Mouse (Mus musculus) stomach, embryonic 15.5 days (tissue): ENCODE results near the gene Rpl3l. TPM values are rescaled to one million over a fixed set of nuclear protein-coding genes. Genes with fewer than 3 reads are reported as not detected.

Experiments
- ATAC-seq: fragments of 200-750 bp; cut with Nextera tagmentation; 2 replicates; pipeline ENCODE4 v1.8.0; 2017; ENCODE audit warnings: low read depth, moderate number of reproducible peaks, moderate TSS enrichment; ENCODE audit not compliant: insufficient read depth, low FRiP score
- H3K27ac ChIP-seq: fragments of 300-500 bp; sonication (generic); 2 replicates; pipeline ENCODE4 v1.5.1; 2015; ENCODE audit warnings: mild to moderate bottlenecking, inconsistent platforms
- H3K27me3 ChIP-seq: fragments of 300-500 bp; sonication (generic); replicated peaks from 2 replicates; pipeline ENCODE4 v1.6.1; 2015; ENCODE audit warnings: inconsistent platforms
- H3K36me3 ChIP-seq: fragments of 300-500 bp; sonication (generic); 2 replicates; pipeline ENCODE4 v1.6.1; 2015; ENCODE audit warnings: inconsistent platforms
- H3K4me1 ChIP-seq: fragments of 300-500 bp; sonication (generic); 2 replicates; pipeline ENCODE4 v1.6.1; 2015; ENCODE audit warnings: inconsistent platforms
- H3K4me2 ChIP-seq: fragments of 300-500 bp; sonication (generic); 2 replicates; pipeline ENCODE4 v1.6.1; 2015; ENCODE audit warnings: mild to moderate bottlenecking, inconsistent platforms
- H3K4me3 ChIP-seq: fragments of 300-500 bp; sonication (generic); replicated peaks from 2 replicates; pipeline ENCODE4 v1.5.1; 2015; ENCODE audit warnings: inconsistent platforms
- H3K9ac ChIP-seq: fragments of 300-500 bp; sonication (generic); 2 replicates; pipeline ENCODE4 v1.6.1; 2015; ENCODE audit warnings: inconsistent platforms
- H3K9me3 ChIP-seq: fragments of 300-500 bp; sonication (generic); 2 replicates; pipeline ENCODE4 v1.6.1; 2016; ENCODE audit warnings: inconsistent platforms
- WGBS: fragments of 180-500 bp; shearing (Covaris S2); methylation state at CpG from one replicate; pipeline ENCODE4 v1.1.7; 2015; 5-methylcytosine and 5-hydroxymethylcytosine counted together
- polyA plus RNA-seq: library from polyadenylated mRNA; unstranded; fragments of >200 nt; fragmentation: Nextera tagmentation; extraction: Ambion mirVana; gene quantifications from 2 replicates; pipeline ENCODE4 v1.2.1, GENCODE M21; 2015

Gene Rpl3l
- polyA plus RNA-seq, 1 experiment from 2014 or later, result not detected

- H3K9me3 ChIP-seq, result no peaks in the 10 kb centered on the region
- no peak overlapping the region for H3K4me2 ChIP-seq
- peaks cover 54% of the 10 kb centered on the region for H3K27me3 ChIP-seq
- no peak overlapping the region for H3K27ac ChIP-seq
- H3K4me1 ChIP-seq, result peaks cover 10% of the 10 kb centered on the region; the same call in 1 of the 2 replicates
- no peak overlapping the region for H3K4me3 ChIP-seq
- 17% methylated on average over 4 of the region's 4 CpGs for WGBS
- H3K36me3 ChIP-seq, result no peaks in the 10 kb centered on the region
- no peak for ATAC-seq
- no peak overlapping the region for H3K9ac ChIP-seq
These were observed 23.9 kb downstream of the Rpl3l start for GRCm38 (mm10) chr17:24751528-24751927.

DNA sequence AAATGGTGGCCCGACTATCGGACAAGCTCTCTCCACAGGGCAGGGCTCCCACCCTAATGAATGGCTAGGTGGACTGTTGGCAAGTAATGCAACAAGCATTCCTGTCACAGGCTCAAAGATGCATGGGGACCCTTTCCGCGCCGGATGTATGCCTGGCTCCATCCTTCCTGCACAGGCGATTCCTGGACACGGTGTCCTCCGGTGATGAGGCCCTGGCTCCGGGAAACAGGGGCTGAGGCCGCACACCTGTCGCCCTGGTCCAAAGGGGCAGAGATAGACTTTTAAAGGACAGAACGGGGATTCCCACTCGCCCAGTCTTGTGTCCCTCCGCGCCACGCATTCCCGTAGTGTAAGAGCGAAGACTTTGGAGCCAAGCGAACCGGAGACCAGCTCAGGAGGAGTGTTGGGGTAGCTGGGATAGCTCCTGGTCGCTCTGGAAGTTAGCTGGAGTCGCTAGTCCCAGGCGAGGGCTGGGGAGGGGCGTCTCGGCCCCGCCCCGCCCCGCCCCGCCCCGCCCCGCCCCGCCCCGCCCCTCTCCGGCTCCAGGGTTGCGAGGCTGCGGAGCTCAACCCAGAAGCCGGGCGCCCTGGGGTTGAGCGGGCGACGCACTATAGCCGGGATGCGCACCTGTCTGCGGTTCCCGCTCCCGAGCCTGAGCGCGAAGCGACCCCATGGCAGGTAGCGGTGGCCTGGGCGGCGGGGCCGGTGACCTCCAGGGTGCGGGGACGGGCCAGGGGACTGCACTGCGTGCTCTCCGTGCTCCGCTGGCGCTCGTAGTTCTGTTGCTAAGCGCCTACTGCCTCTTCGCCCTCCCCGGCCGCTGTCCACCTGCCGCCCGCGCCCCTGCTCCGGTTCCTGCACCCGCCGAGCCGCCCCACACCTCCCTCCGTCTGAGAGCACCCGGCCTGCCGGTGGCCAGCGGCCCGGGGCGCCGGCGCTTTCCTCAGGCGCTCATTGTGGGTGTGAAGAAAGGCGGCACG is 25.1 kb downstream of the Rpl3l start, which contains the start of gene Hs3st6:
Hs3st6 (plus strand) TSS at position 574 of the 980 bp plus-strand sequence.
- Histone ChIP-seq H3K9ac (no peak within 1 kb of the TSS), H3K27me3 (peaks cover 54% of the 10 kb centered on the region)
- WGBS, result under 1% methylated on average over 65 of the region's 82 CpGs

DNA sequence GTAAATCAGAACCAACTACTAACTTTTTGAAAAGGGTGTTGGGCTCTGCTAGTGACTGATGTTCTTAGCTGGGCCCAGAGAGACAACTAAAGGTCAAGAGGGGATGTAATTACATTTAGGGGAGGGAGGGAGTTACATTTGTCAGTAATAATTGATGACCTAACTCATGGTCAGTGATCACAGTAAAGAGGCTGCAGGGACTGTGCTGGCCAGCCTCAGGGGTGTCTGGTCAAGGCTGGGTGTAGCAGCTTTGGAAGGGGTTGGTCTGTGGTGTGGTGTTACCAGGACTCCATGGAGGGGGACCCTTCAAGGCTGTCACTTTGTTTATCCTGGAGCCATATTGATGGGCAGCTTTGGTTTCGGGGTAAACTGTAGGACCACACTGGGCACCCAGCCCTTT is 29.8 kb downstream of the Rpl3l start:
- no peak for ATAC-seq
- 85% methylated on average over 1 of the region's 1 CpGs for WGBS
- Histone ChIP-seq H3K4me2 (no peak overlapping the region), H3K9me3 (no peaks in the 10 kb centered on the region), H3K27me3 (peaks cover 34% of the 10 kb centered on the region), H3K4me3 (no peak overlapping the region), H3K27ac (no peak overlapping the region), H3K36me3 (no peaks in the 10 kb centered on the region), H3K9ac (no peak overlapping the region), H3K4me1 (peaks cover 2% of the 10 kb centered on the region; the same call in 1 of the 2 replicates)

More for the DNA sequence above, 25.1 kb downstream of the Rpl3l start, which contains the start of gene Hs3st6:
- peak within 1 kb of the TSS; percentile 51 for H3K4me3 ChIP-seq
- no peak within 1 kb of the TSS for H3K27ac ChIP-seq
- H3K9me3 ChIP-seq, result no peaks in the 10 kb centered on the region
- H3K4me1 ChIP-seq, result peaks cover 5% of the 10 kb centered on the region; the same call in 1 of the 2 replicates
- no peaks in the 10 kb centered on the region for H3K36me3 ChIP-seq
- peak within 1 kb of the TSS; percentile 97 for H3K4me2 ChIP-seq
- ATAC-seq, result peak; percentile 85

GRCm38 (mm10) chr17:24761121-24761520 is 33.5 kb downstream of the Rpl3l start:
- no peaks in the 10 kb centered on the region for H3K9me3 ChIP-seq
- no peaks in the 10 kb centered on the region for H3K36me3 ChIP-seq
- H3K4me1 ChIP-seq, result 0 out of 2 replicates have a peak, but pooled peaks cover 3% of the 10 kb centered on the region
- H3K27me3 ChIP-seq, result no peaks in the 10 kb centered on the region
- H3K27ac ChIP-seq, result no peak overlapping the region
- ATAC-seq, result no peak
- WGBS, result 51% methylated on average over 5 of the region's 5 CpGs
- no peak overlapping the region for H3K4me3 ChIP-seq
- no peak overlapping the region for H3K4me2 ChIP-seq
- H3K9ac ChIP-seq, result no peak overlapping the region

DNA sequence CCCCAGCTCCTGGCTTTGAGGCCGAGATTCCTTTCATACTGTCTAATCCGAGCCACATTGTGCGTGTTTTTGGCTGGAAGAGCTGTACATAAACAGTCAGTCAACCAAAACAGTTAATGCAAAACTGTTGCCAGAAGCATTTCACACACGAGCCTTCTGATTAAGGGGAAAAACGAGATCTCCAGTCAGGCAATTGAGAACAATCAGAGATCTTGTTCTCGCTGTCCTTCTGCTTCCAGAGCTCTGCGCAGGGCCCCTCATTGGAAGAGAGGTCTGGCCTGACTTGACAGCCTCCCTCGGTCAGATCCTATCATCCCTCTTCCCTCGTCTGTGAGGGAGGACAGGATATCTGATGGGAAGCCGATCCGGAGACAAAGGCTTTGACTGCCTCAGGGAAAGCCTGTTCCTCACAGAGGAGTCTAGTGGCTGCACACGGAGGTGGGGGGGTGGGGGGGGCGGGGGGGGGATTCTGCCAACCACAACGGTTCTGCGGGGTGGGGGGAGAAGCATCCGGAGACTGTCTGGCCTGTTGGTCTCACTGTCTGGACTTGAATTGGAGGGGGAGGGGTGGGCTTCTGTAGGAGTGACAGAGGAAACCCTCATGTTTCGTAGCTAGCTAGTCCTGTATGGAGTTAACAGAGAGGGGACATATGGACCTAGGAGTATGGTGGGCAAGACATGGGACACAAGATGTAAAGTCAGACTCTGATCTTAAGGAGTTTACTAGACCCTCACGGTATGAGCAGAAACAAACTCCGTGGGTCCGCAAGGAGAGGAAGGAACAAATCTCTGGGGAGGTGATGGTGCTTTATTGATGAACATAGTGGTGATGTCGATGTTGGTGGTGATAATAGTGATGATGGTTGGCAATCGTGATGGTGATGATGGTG is 37.6 kb downstream of the Rpl3l start:
- Histone ChIP-seq H3K27me3 (no peaks in the 10 kb centered on the region), H3K9ac (no peak overlapping the region), H3K9me3 (no peaks in the 10 kb centered on the region), H3K27ac (no peak overlapping the region), H3K4me2 (no peak overlapping the region), H3K4me1 (0 out of 2 replicates have a peak, but pooled peaks cover 10% of the 10 kb centered on the region), H3K36me3 (no peaks in the 10 kb centered on the region), H3K4me3 (no peak overlapping the region)
- WGBS, result 45% methylated on average over 21 of the region's 22 CpGs
- ATAC-seq, result no peak

- H3K4me3 ChIP-seq, result no peak overlapping the region
- H3K4me1 ChIP-seq, result 0 out of 2 replicates have a peak, but pooled peaks cover 10% of the 10 kb centered on the region
- H3K9ac ChIP-seq, result no peak overlapping the region
- no peak overlapping the region for H3K27ac ChIP-seq
- no peaks in the 10 kb centered on the region for H3K36me3 ChIP-seq
- ATAC-seq, result no peak
- H3K9me3 ChIP-seq, result no peaks in the 10 kb centered on the region
- no peak overlapping the region for H3K4me2 ChIP-seq
- no peaks in the 10 kb centered on the region for H3K27me3 ChIP-seq
- 24% methylated on average over 12 of the region's 12 CpGs for WGBS
These were observed 38.8 kb downstream of the Rpl3l start for GRCm38 (mm10) chr17:24766266-24766875.

DNA sequence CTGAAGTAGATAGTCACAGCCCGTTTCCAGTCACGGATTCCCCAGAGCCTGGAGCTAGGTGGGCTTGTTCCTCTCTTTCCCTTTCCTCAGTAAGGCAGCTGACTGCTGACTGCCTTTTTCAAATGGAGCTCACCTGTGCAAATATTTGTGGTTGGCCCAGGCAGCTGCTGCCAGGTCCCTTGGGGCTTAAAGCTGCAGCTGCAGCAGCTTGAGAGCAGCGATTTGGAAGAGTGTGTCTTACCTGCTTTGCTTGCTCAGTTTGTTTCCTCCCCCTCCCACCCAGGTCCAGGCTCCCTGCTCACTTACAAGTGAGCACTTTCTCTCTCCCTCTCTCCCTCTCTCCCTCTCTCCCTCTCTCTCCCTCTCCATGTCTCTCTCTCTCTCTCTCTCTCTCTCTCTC is 41.5 kb downstream of the Rpl3l start:
- Histone ChIP-seq H3K4me3 (no peak overlapping the region), H3K9me3 (no peaks in the 10 kb centered on the region), H3K4me2 (0 out of 2 replicates have a peak overlapping the region, but pooled peaks have one; percentile 11), H3K4me1 (0 out of 2 replicates have a peak, but pooled peaks cover 10% of the 10 kb centered on the region), H3K27me3 (no peaks in the 10 kb centered on the region), H3K9ac (no peak overlapping the region), H3K27ac (no peak overlapping the region), H3K36me3 (no peaks in the 10 kb centered on the region)
- 29% methylated on average over 3 of the region's 3 CpGs for WGBS
- ATAC-seq, result peak; percentile 60; the same call in 1 of the 2 replicates

DNA sequence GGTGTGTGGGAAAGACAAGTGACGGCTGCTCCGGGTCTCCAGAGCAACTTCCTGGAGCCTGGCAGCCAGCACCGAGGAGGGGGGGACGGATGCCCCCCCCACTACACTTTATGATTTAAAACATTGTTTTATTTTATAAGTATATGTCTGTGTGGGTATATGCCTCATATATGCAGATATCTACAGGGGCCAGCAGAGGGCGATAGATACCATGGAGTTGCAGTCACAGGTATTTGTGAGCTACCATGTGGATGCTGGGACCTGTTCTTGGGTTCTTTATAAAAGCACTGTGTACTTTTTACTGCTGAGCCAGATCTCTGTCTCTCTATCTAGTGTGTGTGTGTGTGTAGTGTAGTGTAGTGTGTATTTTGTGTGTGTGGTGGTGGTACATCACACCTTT is 45.6 kb downstream of the Rpl3l start:
- Histone ChIP-seq H3K4me2 (no peak overlapping the region), H3K4me1 (0 out of 2 replicates have a peak, but pooled peaks cover 3% of the 10 kb centered on the region), H3K27me3 (no peaks in the 10 kb centered on the region), H3K4me3 (no peak overlapping the region), H3K27ac (no peak overlapping the region), H3K36me3 (no peaks in the 10 kb centered on the region), H3K9me3 (no peaks in the 10 kb centered on the region), H3K9ac (no peak overlapping the region)
- ATAC-seq, result no peak
- WGBS, result 76% methylated on average over 5 of the region's 5 CpGs

DNA sequence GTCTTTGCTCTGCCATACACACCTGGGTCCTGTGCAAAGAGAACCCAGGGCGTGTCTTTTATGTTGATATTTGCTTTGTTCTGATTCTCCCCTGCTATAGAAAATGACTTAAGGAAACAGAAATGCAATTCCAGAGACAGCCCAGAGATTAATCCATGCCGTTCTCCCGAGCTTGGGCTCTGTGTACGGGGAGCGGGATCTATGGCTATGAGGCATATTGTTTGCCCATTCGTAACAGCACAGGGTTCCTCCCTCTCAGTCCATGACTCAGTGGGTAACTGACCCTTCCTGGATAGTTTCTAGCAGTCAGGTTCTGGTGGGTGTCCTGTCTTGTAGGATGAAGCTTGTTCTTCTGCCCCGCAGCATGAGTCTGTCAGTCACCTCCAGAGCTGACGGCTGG is 47.6 kb downstream of the Rpl3l start:
- H3K4me3 ChIP-seq, result no peak overlapping the region
- no peak; the same call in 1 of the 2 replicates for ATAC-seq
- H3K4me1 ChIP-seq, result no peaks in the 10 kb centered on the region
- no peaks in the 10 kb centered on the region for H3K27me3 ChIP-seq
- 67% methylated on average over 8 of the region's 8 CpGs for WGBS
- no peak overlapping the region for H3K9ac ChIP-seq
- H3K36me3 ChIP-seq, result no peaks in the 10 kb centered on the region
- H3K27ac ChIP-seq, result no peak overlapping the region
- no peak overlapping the region for H3K4me2 ChIP-seq
- no peaks in the 10 kb centered on the region for H3K9me3 ChIP-seq

DNA sequence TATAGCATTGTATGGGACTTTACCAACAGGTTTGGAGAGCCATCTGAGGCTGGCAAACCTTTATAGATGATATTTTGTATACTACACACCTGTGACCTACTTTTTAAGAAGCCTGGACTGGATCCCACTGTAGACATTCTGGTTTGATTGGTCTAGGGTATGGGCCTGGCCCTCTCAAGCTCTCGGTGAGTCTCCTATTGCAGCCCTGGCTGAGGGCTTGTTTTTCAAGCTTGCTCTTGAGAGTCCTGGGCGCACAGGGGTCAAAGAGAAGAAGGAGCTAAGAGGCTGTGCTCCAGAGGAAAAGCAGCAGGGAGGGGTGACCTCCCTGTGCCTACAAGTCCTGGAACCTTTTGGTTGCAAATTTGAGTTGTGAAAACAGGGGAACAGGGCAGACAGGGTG is 49.5 kb downstream of the Rpl3l start:
- no peak for ATAC-seq
- H3K36me3 ChIP-seq, result no peaks in the 10 kb centered on the region
- WGBS, result 69% methylated on average over 2 of the region's 2 CpGs

DNA sequence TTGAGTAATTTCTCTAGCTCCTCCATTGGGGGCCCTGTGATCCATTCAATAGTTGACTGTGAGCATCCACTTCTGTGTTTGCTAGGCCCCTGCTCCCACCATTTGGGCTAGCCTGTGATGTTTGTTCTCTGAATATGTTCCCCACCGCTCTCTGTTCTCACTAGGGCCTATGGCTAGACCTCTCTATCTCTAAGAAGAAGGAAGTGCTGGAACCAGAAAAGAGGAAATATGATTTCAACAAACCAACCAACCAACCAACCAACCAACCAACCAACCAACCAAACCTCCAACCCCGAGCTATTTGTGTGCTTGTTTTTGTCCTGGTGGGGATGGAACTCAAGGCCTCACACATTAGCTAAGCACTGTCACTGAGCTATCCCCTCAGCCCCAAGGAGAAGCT is 53.2 kb downstream of the Rpl3l start:
- 83% methylated on average over 2 of the region's 2 CpGs for WGBS
- no peaks in the 10 kb centered on the region for H3K27me3 ChIP-seq

More for the DNA sequence above, 49.5 kb downstream of the Rpl3l start:
- H3K27ac ChIP-seq, result no peak overlapping the region
- H3K4me1 ChIP-seq, result no peaks in the 10 kb centered on the region
- no peaks in the 10 kb centered on the region for H3K9me3 ChIP-seq
- H3K4me2 ChIP-seq, result no peak overlapping the region
- H3K4me3 ChIP-seq, result no peak overlapping the region
- H3K27me3 ChIP-seq, result no peaks in the 10 kb centered on the region
- H3K9ac ChIP-seq, result no peak overlapping the region

More for the DNA sequence above, 53.2 kb downstream of the Rpl3l start:
- no peaks in the 10 kb centered on the region for H3K4me1 ChIP-seq
- H3K27ac ChIP-seq, result no peak overlapping the region
- no peak overlapping the region for H3K4me3 ChIP-seq
- H3K36me3 ChIP-seq, result no peaks in the 10 kb centered on the region
- H3K9me3 ChIP-seq, result no peaks in the 10 kb centered on the region
- H3K4me2 ChIP-seq, result no peak overlapping the region
- no peak for ATAC-seq
- no peak overlapping the region for H3K9ac ChIP-seq
